Mouse (Mus musculus) embryonic facial prominence, embryonic 13.5 days (tissue): ENCODE measurements around the gene Gpr68. TPM values are rescaled to one million over a fixed set of nuclear protein-coding genes. Genes with fewer than 3 reads are reported as not detected.

Experiments
- polyA plus RNA-seq: library from polyadenylated mRNA; unstranded; fragments of >200 nt; fragmentation: Nextera tagmentation; extraction: Ambion mirVana; gene quantifications from 2 replicates; pipeline ENCODE4 v1.2.1, GENCODE M21; 2015

The Gpr68 gene
- polyA plus RNA-seq, 1 experiment from 2014 or later, result 0.69 TPM

Other genes with a start within 250 kb of the Gpr68 start
- 6.1 and 6.6 TPM in 2 replicates for gene Rps6ka5, start 181.2 kb downstream of the Gpr68 start, polyA plus RNA-seq
- gene Dglucy, start 129.1 kb downstream of the Gpr68 start, polyA plus RNA-seq, result 2.4 and 2.8 TPM in 2 replicates
- 4.5 and 5.5 TPM in 2 replicates for gene Ccdc88c, start 120.9 kb upstream of the Gpr68 start, polyA plus RNA-seq
- gene Ppp4r3a, start 175.5 kb upstream of the Gpr68 start, polyA plus RNA-seq, result 42.5 and 44.3 TPM in 2 replicates